Mouse (Mus musculus) embryonic fibroblast, embryonic 13.5 days (primary cell): Measurements from ENCODE around the gene Jpt2.

Experiments
- CTCF ChIP-seq: IDR thresholded peaks from 2 replicates; pipeline ENCODE4 v1.5.1; 2011; ENCODE audit warnings: mild to moderate bottlenecking, control low read depth, low read length, moderate library complexity, borderline replicate concordance; ENCODE audit not compliant: insufficient read depth
- POLR2A ChIP-seq: IDR thresholded peaks from 2 replicates; pipeline ENCODE4 v1.6.1; 2011; ENCODE audit warnings: low read depth, mild to moderate bottlenecking, control low read depth, low read length, moderate library complexity

DNA sequence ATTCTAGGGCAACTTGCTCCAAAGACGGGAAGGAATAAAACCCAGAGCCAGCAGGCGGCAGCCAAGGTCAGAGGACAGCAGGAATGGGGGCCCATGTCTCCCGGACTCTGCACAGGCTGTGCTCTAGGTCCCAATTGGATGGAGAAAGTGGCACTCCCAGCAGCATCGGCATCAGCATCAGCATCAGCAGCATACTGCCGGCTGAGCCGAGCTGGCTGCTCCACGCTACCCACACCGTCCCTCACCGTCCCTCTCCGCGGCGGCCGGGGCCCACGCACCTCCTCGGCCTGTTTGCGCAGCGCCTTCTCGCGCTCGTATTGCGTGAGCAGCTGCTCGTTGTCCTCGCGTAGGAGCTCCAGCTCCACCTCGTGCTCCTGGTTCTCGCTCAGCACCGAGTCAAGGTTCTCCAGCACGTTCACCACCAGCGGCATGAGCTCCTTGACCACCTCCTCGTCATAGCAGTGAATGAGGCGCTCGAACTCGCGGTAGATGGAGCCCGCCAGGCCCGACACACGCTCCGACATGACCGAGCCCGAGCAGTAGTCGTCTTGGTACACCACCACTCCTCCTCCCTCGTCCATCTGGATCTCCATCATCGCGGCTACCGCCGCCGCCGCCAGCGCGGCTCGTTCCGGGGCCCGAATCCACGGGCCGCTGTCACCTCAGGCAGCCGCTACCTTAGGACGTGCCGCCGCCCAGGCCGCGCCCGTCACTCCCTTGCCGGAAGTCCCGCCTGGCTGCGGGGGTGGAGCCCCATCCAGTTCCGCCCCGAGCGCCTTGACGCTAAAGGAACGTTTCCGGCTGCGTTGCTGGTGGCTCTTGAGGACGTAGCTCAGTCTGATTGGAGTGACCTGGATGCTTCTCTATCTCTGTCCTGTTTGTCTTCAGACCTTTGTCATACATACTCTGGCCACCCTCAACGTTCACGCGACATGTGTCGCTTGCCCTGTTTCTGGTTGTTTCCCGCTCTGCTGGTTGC, 23.9 kb downstream of the Jpt2 start, which contains the start of gene Mapk8ip3:
- no peak for TF ChIP-seq CTCF
- peak; percentile 96 for TF ChIP-seq POLR2A
